Mouse (Mus musculus) liver, embryonic 16.5 days (tissue): ENCODE results near the gene Ddo. TPM values are rescaled to one million over a fixed set of nuclear protein-coding genes. Genes with fewer than 3 reads are reported as not detected.

Source experiments
- ATAC-seq: fragments of 200-750 bp; cut with Nextera tagmentation; 2 replicates; pipeline ENCODE4 v1.8.0; 2017; ENCODE audit warnings: low read depth, mild to moderate bottlenecking, moderate number of reproducible peaks, moderate library complexity
- H3K27ac ChIP-seq: fragments of 300-500 bp; sonication (generic); 2 replicates; pipeline ENCODE4 v1.5.1; 2014; ENCODE audit warnings: mild to moderate bottlenecking, low read length
- H3K27me3 ChIP-seq: fragments of 300-500 bp; sonication (generic); 2 replicates; pipeline ENCODE4 v1.6.1; 2014; ENCODE audit warnings: low read depth, low read length, mixed read lengths; ENCODE audit not compliant: control insufficient read depth, insufficient read depth
- H3K36me3 ChIP-seq: fragments of 300-500 bp; sonication (generic); 2 replicates; pipeline ENCODE4 v1.6.1; 2014; ENCODE audit warnings: mild to moderate bottlenecking; ENCODE audit not compliant: control insufficient read depth, insufficient read depth
- H3K4me1 ChIP-seq: fragments of 300-500 bp; sonication (generic); 2 replicates; pipeline ENCODE4 v1.6.1; 2014; ENCODE audit warnings: low read depth, low read length, mixed read lengths; ENCODE audit not compliant: control insufficient read depth
- H3K4me2 ChIP-seq: fragments of 300-500 bp; sonication (generic); 2 replicates; pipeline ENCODE4 v1.6.1; 2014; ENCODE audit warnings: low read depth, low read length, mixed read lengths
- H3K4me3 ChIP-seq: fragments of 300-500 bp; sonication (generic); 2 replicates; pipeline ENCODE4 v1.5.1; 2014; ENCODE audit warnings: low read depth, mild to moderate bottlenecking, low read length
- H3K9ac ChIP-seq: fragments of 300-500 bp; sonication (generic); 2 replicates; pipeline ENCODE4 v1.6.1; 2014; ENCODE audit warnings: low read depth, low read length
- H3K9me3 ChIP-seq: fragments of 300-500 bp; sonication (generic); replicated peaks from 2 replicates; pipeline ENCODE4 v1.6.1; 2016; ENCODE audit warnings: low read length; ENCODE audit not compliant: control insufficient read depth
- WGBS: fragments of 180-500 bp; shearing (Covaris S2); extraction: QIAGEN DNeasy Blood & Tissue Kit; methylation state at CpG from one replicate; pipeline ENCODE4 v1.1.7; 2014; ENCODE audit not compliant: insufficient replicate concordance; 5-methylcytosine and 5-hydroxymethylcytosine counted together
- polyA plus RNA-seq: library from polyadenylated mRNA; unstranded; fragments of >200 nt; fragmentation: Nextera tagmentation; extraction: Ambion mirVana; gene quantifications from 2 replicates; pipeline ENCODE4 v1.2.1, GENCODE M21; 2015

Gene Ddo
- polyA plus RNA-seq, 1 experiment from 2014 or later, result 0.13 TPM

GRCm38 (mm10) chr10:40674151-40674550, 44.3 kb downstream of the Ddo start:
- no peaks in the 10 kb centered on the region for H3K4me1 ChIP-seq
- H3K9me3 ChIP-seq, result no peaks in the 10 kb centered on the region
- H3K4me3 ChIP-seq, result no peak overlapping the region
- H3K36me3 ChIP-seq, result no peaks in the 10 kb centered on the region
- H3K4me2 ChIP-seq, result no peak overlapping the region
- 7% methylated on average over 13 of the region's 13 CpGs for WGBS
- H3K27me3 ChIP-seq, result peaks cover 2% of the 10 kb centered on the region; the same call in 1 of the 2 replicates
- H3K9ac ChIP-seq, result no peak overlapping the region
- H3K27ac ChIP-seq, result no peak overlapping the region
- no peak for ATAC-seq

- no peak overlapping the region for H3K4me2 ChIP-seq
- H3K4me3 ChIP-seq, result no peak overlapping the region
- H3K27me3 ChIP-seq, result peaks cover 6% of the 10 kb centered on the region
- no peaks in the 10 kb centered on the region for H3K36me3 ChIP-seq
- no peaks in the 10 kb centered on the region for H3K4me1 ChIP-seq
- WGBS, result 38% methylated on average over 7 of the region's 7 CpGs
- no peaks in the 10 kb centered on the region for H3K9me3 ChIP-seq
- H3K9ac ChIP-seq, result no peak overlapping the region
- no peak for ATAC-seq
- H3K27ac ChIP-seq, result no peak overlapping the region
Observed at GRCm38 (mm10) chr10:40675921-40676320, 46.1 kb downstream of the Ddo start.

GRCm38 (mm10) chr10:40678477-40678876, 48.7 kb downstream of the Ddo start:
- Histone ChIP-seq H3K9me3 (no peaks in the 10 kb centered on the region), H3K36me3 (no peaks in the 10 kb centered on the region), H3K9ac (no peak overlapping the region), H3K4me2 (no peak overlapping the region), H3K27me3 (peaks cover 19% of the 10 kb centered on the region), H3K4me3 (no peak overlapping the region), H3K27ac (no peak overlapping the region), H3K4me1 (no peaks in the 10 kb centered on the region)
- no peak for ATAC-seq
- 58% methylated on average over 3 of the region's 3 CpGs for WGBS

GRCm38 (mm10) chr10:40682470-40682869, 52.7 kb downstream of the Ddo start:
- H3K4me1 ChIP-seq, result no peaks in the 10 kb centered on the region
- 31% methylated on average over 8 of the region's 8 CpGs for WGBS
- no peak overlapping the region for H3K4me3 ChIP-seq
- H3K9me3 ChIP-seq, result no peaks in the 10 kb centered on the region
- no peak overlapping the region for H3K4me2 ChIP-seq
- no peak overlapping the region for H3K27ac ChIP-seq
- peaks cover 29% of the 10 kb centered on the region for H3K27me3 ChIP-seq
- ATAC-seq, result no peak
- no peak overlapping the region for H3K9ac ChIP-seq
- H3K36me3 ChIP-seq, result no peaks in the 10 kb centered on the region

- H3K27me3 ChIP-seq, result peaks cover 29% of the 10 kb centered on the region
- H3K9ac ChIP-seq, result peak within 1 kb of the TSS; percentile 45
- WGBS, result under 1% methylated on average over 50 of the region's 50 CpGs
- no peaks in the 10 kb centered on the region for H3K9me3 ChIP-seq
- no peaks in the 10 kb centered on the region for H3K4me1 ChIP-seq
- peak within 1 kb of the TSS; percentile 54 for H3K4me3 ChIP-seq
- H3K36me3 ChIP-seq, result no peaks in the 10 kb centered on the region
- ATAC-seq, result peak; percentile 48; the same call in 1 of the 2 replicates
- H3K4me2 ChIP-seq, result peak within 1 kb of the TSS; percentile 66
- no peak within 1 kb of the TSS for H3K27ac ChIP-seq
Observed at GRCm38 (mm10) chr10:40683092-40683867, 53.5 kb downstream of the Ddo start, which contains the start of gene Mettl24. Gene Mettl24 (plus strand): TSS chr10:40683282.

GRCm38 (mm10) chr10:40683868-40684253, 54.0 kb downstream of the Ddo start:
- Histone ChIP-seq H3K27me3 (peaks cover 29% of the 10 kb centered on the region), H3K4me3 (no peak overlapping the region; the same call in 1 of the 2 replicates), H3K4me1 (no peaks in the 10 kb centered on the region), H3K9ac (no peak overlapping the region), H3K36me3 (no peaks in the 10 kb centered on the region), H3K9me3 (no peaks in the 10 kb centered on the region), H3K4me2 (peak overlapping the region; percentile 66; the same call in 1 of the 2 replicates), H3K27ac (no peak overlapping the region)
- WGBS, result 44% methylated on average over 9 of the region's 9 CpGs
- ATAC-seq, result no peak

- Histone ChIP-seq H3K9ac (no peak overlapping the region), H3K4me2 (no peak overlapping the region), H3K27me3 (peaks cover 29% of the 10 kb centered on the region), H3K9me3 (no peaks in the 10 kb centered on the region), H3K27ac (no peak overlapping the region), H3K4me3 (no peak overlapping the region), H3K4me1 (no peaks in the 10 kb centered on the region), H3K36me3 (no peaks in the 10 kb centered on the region)
- WGBS, result 63% methylated on average over 7 of the region's 7 CpGs
- ATAC-seq, result no peak
Observed at GRCm38 (mm10) chr10:40684326-40684725, 54.5 kb downstream of the Ddo start.

- 60% methylated on average over 8 of the region's 8 CpGs for WGBS
- peaks cover 28% of the 10 kb centered on the region for H3K27me3 ChIP-seq
- no peak for ATAC-seq
- H3K9me3 ChIP-seq, result no peaks in the 10 kb centered on the region
- no peaks in the 10 kb centered on the region for H3K36me3 ChIP-seq
- no peak overlapping the region for H3K4me3 ChIP-seq
- no peak overlapping the region for H3K4me2 ChIP-seq
- H3K4me1 ChIP-seq, result no peaks in the 10 kb centered on the region
- no peak overlapping the region for H3K27ac ChIP-seq
- no peak overlapping the region for H3K9ac ChIP-seq
Observed at GRCm38 (mm10) chr10:40685641-40686040, 55.8 kb downstream of the Ddo start.

GRCm38 (mm10) chr10:40686976-40687375, 57.2 kb downstream of the Ddo start:
- Histone ChIP-seq H3K27ac (no peak overlapping the region), H3K4me2 (no peak overlapping the region), H3K27me3 (peaks cover 23% of the 10 kb centered on the region), H3K4me3 (no peak overlapping the region), H3K4me1 (no peaks in the 10 kb centered on the region), H3K9me3 (no peaks in the 10 kb centered on the region), H3K36me3 (no peaks in the 10 kb centered on the region), H3K9ac (no peak overlapping the region)
- WGBS, result 80% methylated on average over 4 of the region's 4 CpGs
- no peak for ATAC-seq
